Mouse (Mus musculus): ENCODE measurements around the gene Lrrc74a. TPM values are rescaled to one million over a fixed set of nuclear protein-coding genes. Genes with fewer than 3 reads are reported as not detected.

Lrrc74a gene
- polyA plus RNA-seq (2015; fragmentation: Illumina TruSeq; extraction: RNeasy Lipid Tissue Mini Kit (QIAGEN cat#74804); ENCODE audit: insufficient read depth, low replicate concordance) = not detected

GRCm38 (mm10) chr12:86734319-86734810 is at the start of gene Lrrc74a:
Gene Lrrc74a, plus strand, starts transcription at chr12:86734369.

GRCm38 (mm10) chr12:86726120-86726640 is 8.0 kb upstream of the Lrrc74a start, which contains the start of gene Angel1:
Gene Angel1, minus strand, starts transcription at chr12:86726460.

Other genes with a start within 250 kb of the Lrrc74a start
- 0.08 TPM for gene Vash1, start 55.7 kb upstream of the Lrrc74a start, polyA plus RNA-seq (2015; fragmentation: Illumina TruSeq; extraction: RNeasy Lipid Tissue Mini Kit (QIAGEN cat#74804); ENCODE audit: insufficient read depth, low replicate concordance)
- 7.7 TPM for gene Angel1, start 7.9 kb upstream of the Lrrc74a start, polyA plus RNA-seq (2015; fragmentation: Illumina TruSeq; extraction: RNeasy Lipid Tissue Mini Kit (QIAGEN cat#74804); ENCODE audit: insufficient read depth, low replicate concordance)
- gene Irf2bpl, start 150.4 kb downstream of the Lrrc74a start, polyA plus RNA-seq (2015; fragmentation: Illumina TruSeq; extraction: RNeasy Lipid Tissue Mini Kit (QIAGEN cat#74804); ENCODE audit: insufficient read depth, low replicate concordance) = 16.2 TPM
- 28.1 TPM for gene Cipc, start 212.7 kb downstream of the Lrrc74a start, polyA plus RNA-seq (2015; fragmentation: Illumina TruSeq; extraction: RNeasy Lipid Tissue Mini Kit (QIAGEN cat#74804); ENCODE audit: insufficient read depth, low replicate concordance)

Measured in spleen, adult 10 weeks (tissue).